Mouse (Mus musculus): ENCODE results near the gene Sik2. TPM values are rescaled to one million over a fixed set of nuclear protein-coding genes. Genes with fewer than 3 reads are reported as not detected.

Sik2 gene
- polyA plus RNA-seq, 3 experiments from 2014 or later, result 14.7 to 30.3 (median 15.8) TPM

GRCm38 (mm10) chr9:50986123-50986522 lies 22.8 kb downstream of the Sik2 start:
- no peak for ATAC-seq

GRCm38 (mm10) chr9:50981499-50982190 lies 27.2 kb downstream of the Sik2 start:
- no peak for ATAC-seq

- no peak for ATAC-seq
Observed at GRCm38 (mm10) chr9:50974631-50975030, 34.2 kb downstream of the Sik2 start.

- ATAC-seq, result no peak
Observed at GRCm38 (mm10) chr9:50970413-50970812, 38.5 kb downstream of the Sik2 start.

DNA sequence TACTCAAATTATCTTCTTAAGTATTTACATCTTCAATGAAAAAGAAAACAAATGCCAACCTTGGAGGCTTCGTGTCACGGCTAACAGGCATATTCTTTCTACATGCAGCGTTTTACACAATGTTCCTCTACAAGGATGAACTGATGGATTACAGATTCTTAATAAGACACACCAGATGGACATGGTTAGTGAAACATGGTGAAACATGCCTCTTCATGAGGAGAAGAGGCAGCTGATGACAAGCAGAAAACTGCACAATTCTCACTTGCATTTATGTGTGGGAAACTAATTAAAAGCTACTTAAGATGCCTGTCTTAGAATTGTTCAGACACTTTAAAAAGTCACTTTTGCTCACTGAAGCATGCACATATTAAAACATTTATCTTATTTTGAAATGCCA lies 39.6 kb downstream of the Sik2 start:
- ATAC-seq, result no peak

GRCm38 (mm10) chr9:50966277-50966676 lies 42.6 kb downstream of the Sik2 start:
- peak; percentile 35 for ATAC-seq

GRCm38 (mm10) chr9:50965392-50965791 lies 43.5 kb downstream of the Sik2 start:
- no peak for ATAC-seq

GRCm38 (mm10) chr9:50964911-50965310 lies 44.0 kb downstream of the Sik2 start:
- ATAC-seq, result no peak

GRCm38 (mm10) chr9:50957956-50958489 lies 50.9 kb downstream of the Sik2 start:
- ATAC-seq, result no peak

- ATAC-seq, result no peak
Observed at GRCm38 (mm10) chr9:50955176-50955575, 53.7 kb downstream of the Sik2 start.

DNA sequence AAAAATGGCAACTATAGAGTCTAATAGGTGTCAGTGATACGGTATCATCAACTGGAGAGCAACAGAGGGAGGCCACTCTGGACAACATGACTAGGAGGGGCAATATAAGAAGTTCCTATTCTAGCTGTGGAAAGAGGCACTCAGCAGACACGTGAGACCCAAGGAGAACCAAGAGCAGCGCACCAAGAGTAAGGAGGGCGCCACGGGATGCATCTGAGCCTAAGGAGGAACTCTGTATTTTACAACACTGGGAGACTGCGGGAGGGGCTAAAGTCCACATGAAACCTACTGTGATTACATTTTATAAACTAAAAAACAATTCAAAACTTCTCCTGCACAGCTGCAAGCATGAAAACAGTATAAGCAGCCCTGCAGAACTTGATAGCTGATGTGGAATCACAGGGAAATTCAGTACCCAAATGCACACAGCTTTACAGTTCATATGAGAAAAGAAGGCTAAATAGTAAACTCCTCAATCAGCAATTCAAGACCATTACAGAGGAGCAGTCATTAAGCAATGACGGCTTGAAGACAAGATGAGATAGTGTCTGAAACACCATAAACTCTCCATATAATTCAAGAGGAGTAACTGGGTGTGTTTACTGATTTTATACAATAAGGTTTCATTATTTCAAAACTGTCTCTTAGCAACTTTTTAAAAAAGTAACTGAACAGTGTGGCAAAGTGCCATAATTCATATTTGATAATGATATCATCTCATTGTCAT lies 60.6 kb downstream of the Sik2 start:
- no peak for ATAC-seq

- ATAC-seq, result no peak
Observed at GRCm38 (mm10) chr9:50946338-50946737, 62.5 kb downstream of the Sik2 start.

- ATAC-seq, result no peak
Observed at GRCm38 (mm10) chr9:50944826-50945225, 64.0 kb downstream of the Sik2 start.

- ATAC-seq, result no peak
Observed at GRCm38 (mm10) chr9:50942711-50943110, 66.2 kb downstream of the Sik2 start.

DNA sequence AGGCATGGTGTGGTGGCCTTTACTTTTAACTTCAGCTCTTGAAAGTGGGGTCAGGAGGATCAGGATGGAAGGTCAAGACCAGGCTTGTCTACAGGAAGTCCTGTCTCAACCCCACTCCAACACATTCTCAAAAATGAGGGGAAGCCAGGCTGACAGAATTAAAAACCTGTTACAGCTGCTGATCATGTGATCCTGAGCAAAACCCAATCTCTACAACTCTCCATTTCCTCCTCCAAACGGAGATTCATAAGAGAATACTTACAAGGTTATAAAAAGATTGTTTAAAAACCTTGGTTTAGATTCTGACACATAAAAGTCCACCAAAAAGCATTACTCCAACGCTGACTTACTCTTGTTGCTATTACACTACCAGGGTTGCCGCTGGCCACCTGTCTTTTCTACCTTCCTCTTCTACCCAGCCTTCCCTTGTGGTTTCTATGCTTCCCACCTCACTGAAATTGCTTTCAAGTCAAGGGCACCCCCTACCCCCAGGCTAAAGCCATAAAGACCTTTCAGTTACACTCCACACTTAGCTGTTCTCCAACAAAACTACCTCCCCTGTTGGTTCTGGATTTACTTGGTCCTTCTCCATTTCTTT lies 67.0 kb downstream of the Sik2 start:
- no peak for ATAC-seq

- no peak for ATAC-seq
Observed at GRCm38 (mm10) chr9:50929986-50930385, 78.9 kb downstream of the Sik2 start.

DNA sequence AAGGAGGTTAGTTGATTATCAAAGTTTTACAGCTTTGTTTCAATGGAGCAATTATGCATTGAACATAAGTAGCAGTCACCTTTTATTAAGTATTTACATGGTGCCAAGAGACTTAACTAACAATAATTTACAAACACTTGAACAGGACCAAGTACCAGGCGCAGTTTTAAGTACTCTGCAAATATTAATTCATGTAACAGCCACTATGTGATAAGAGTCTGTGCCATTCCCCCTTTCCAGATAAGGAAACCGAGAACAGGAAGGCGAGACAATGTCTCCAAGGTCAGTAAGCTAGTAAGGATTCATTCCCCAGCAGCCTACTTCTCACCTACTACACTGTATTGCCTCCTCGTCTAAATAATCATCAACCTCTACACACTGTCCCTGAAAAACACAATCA lies 83.1 kb downstream of the Sik2 start:
- no peak for ATAC-seq

GRCm38 (mm10) chr9:50924454-50924853 lies 84.4 kb downstream of the Sik2 start:
- ATAC-seq, result no peak

DNA sequence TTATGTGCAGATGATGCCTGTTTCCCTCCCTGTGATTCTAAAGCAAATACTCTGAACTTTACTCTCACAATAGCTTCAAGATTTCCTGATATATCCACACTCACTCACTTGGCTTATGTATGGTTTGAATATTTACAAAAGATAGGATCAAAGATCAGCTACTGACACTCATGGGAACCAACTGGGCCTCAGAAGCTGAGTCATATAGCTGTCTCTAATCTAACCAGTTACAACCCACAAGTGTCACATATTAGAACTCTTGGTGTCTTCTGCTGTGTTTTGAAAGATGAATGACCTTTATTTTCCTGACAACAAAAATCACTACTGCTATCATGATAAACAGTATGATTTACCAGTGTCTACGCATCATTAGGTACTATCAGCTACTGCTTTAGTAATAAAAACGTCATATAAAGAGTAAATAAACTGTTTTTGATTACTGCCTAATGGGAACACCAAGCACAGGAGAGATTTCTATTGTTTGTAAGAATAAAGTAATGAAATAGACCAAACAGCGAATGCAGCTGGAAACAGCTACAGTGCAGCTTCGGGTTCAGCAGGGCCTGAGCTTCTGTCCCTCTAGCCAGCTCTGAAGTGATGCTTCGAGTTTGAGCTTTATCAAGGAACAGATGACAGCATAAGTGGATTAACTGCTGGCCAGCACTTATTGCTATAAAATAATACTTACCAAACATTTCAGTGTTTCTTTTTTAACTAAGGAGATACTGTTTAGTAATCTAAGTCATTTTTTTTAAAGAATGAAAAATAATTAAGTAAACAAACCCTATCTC lies 86.3 kb downstream of the Sik2 start:
- peak; percentile 60 for ATAC-seq

- ATAC-seq, result no peak
Observed at GRCm38 (mm10) chr9:50920933-50921895, 87.7 kb downstream of the Sik2 start.

- no peak for ATAC-seq
Observed at GRCm38 (mm10) chr9:50919554-50919953, 89.3 kb downstream of the Sik2 start.

GRCm38 (mm10) chr9:50918131-50918530 lies 90.7 kb downstream of the Sik2 start:
- ATAC-seq, result no peak

All from inflammation-experienced regulatory T-cells, adult 6 months (primary cell).